In the genomic region with DNA sequence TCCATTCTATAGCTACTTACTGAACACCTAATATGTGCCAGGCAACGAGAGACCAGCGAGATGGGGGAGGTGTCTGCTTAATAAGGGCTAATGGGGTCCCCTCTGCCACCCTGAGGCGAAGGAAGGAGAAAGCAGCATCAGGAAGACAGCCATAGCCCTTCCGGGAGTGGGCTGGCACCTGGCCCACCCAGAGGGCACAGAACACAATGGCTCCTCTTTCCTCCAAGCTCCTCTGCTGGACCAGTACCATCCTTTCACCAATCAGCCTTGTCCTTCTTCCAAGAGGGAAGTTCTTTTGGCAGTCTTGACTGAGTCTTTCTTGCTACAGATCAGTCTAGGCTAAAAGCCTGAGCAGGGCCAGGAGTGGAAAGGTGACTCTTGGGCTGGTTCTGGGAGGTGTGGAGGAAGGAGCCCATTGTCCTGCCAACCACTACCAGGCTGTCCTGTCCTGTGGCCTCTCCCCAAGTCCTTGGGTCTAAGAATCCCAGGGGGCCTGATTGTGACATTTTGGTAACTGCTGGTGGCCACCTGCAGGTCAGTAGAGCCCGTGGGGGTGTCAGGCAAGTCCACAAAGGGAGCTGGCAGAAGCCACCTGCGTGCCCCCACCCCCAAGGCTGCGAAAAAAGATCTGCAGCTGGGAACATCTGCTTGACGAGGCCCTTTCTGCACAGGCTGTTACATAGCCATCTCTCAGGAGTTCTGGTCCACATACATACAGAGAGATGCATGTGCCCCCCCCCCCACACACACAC, we compare ENCODE assay signal across 8 mouse cellular contexts. TPM values are rescaled to one million over a fixed set of nuclear protein-coding genes. Genes with fewer than 3 reads are reported as not detected.
DNase-seq lines count a peak whose midpoint lies in the region; ATAC-seq and TF ChIP-seq lines count a peak whose summit lies in the region.

No protein-coding gene starts in this region.

- H3K27ac ChIP-seq in limb, embryonic 13.5 days = no peak overlapping the region
- H3K27ac ChIP-seq in stomach, postnatal 0 days (replicated peaks) = no peak overlapping the region

- WGBS in limb, embryonic 13.5 days = 24% methylated on average over 8 of the region's 8 CpGs
- WGBS in stomach, postnatal 0 days = 37% methylated on average over 8 of the region's 8 CpGs

- H3K4me3 ChIP-seq in limb, embryonic 13.5 days = peak overlapping the region; percentile 42
- H3K4me3 ChIP-seq in stomach, postnatal 0 days (ENCODE audit: low read depth, low read length) = peak overlapping the region; percentile 34

- H3K4me2 ChIP-seq in limb, embryonic 13.5 days (replicated peaks) = peak overlapping the region; percentile 73
- H3K4me2 ChIP-seq in stomach, postnatal 0 days (replicated peaks; ENCODE audit: low read depth) = peak overlapping the region; percentile 57

- ATAC-seq in limb, embryonic 13.5 days (ENCODE audit: low FRiP score, low read depth) = no peak
- ATAC-seq in stomach, postnatal 0 days (ENCODE audit: low FRiP score, low TSS enrichment) = no peak

- no peaks in the 10 kb centered on the region for H3K9me3 ChIP-seq in limb, embryonic 13.5 days
- H3K9me3 ChIP-seq in stomach, postnatal 0 days (ENCODE audit: control insufficient read depth, low read length) = no peaks in the 10 kb centered on the region

- peaks cover 73% of the 10 kb centered on the region for H3K27me3 ChIP-seq in limb, embryonic 13.5 days
- H3K27me3 ChIP-seq in stomach, postnatal 0 days (ENCODE audit: control insufficient read depth, insufficient read depth, low read length) = no peaks in the 10 kb centered on the region; the same call in 1 of the 2 replicates

- TF ChIP-seq CTCF in stomach, postnatal 0 days (IDR thresholded peaks at IDR 0.05; ENCODE audit: low read depth) = no peak

- peak; percentile 71 to 73 for DNase-seq in cerebellum, postnatal 10 days
- no peak for DNase-seq in cerebellum, adult 9-10 months
- DNase-seq in right cerebral cortex, adult 18-20 months = peak; percentile 42
- DNase-seq in right cerebral cortex, postnatal 36 days (ENCODE audit: low spot score in 2 of 2) = no peak
- no peak for DNase-seq in stomach, postnatal 0 days (ENCODE audit: low spot score)
- DNase-seq in spleen, postnatal 10 days (ENCODE audit: low spot score in 2 of 2) = no peak
- no peak for DNase-seq in urinary bladder, postnatal 4 days (ENCODE audit: low spot score in 2 of 2)

- TF ChIP-seq EP300 in stomach, postnatal 0 days (optimal IDR thresholded peaks at IDR 0.05) = no peak

- H3K4me1 ChIP-seq in limb, embryonic 13.5 days = peaks cover 14% of the 10 kb centered on the region
- H3K4me1 ChIP-seq in stomach, postnatal 0 days (replicated peaks; ENCODE audit: control insufficient read depth, insufficient read depth) = no peaks in the 10 kb centered on the region

- peak overlapping the region; percentile 58; the same call in 1 of the 2 replicates for H3K9ac ChIP-seq in limb, embryonic 13.5 days
- no peak overlapping the region for H3K9ac ChIP-seq in stomach, postnatal 0 days (ENCODE audit: low read length)

- H3K36me3 ChIP-seq in limb, embryonic 13.5 days = no peaks in the 10 kb centered on the region
- H3K36me3 ChIP-seq in stomach, postnatal 0 days (ENCODE audit: control insufficient read depth, insufficient read depth, low read length) = no peaks in the 10 kb centered on the region

RNA-seq across cellular contexts. Expression of a gene that starts 19.5 kb away (rescaled TPM):
- 14.5 and 16.1 TPM in 2 replicates for polyA plus RNA-seq in limb, embryonic 13.5 days (2015; fragmentation: Nextera tagmentation; extraction: Ambion mirVana)
- polyA plus RNA-seq in stomach, postnatal 0 days (2015; fragmentation: Nextera tagmentation; extraction: Ambion mirVana) = 6.0 and 6.1 TPM in 2 replicates

RNA-seq across cellular contexts. Expression of a gene that starts 19.6 kb away (rescaled TPM):
- 45.0 and 47.7 TPM in 2 replicates for polyA plus RNA-seq in limb, embryonic 13.5 days (2015; fragmentation: Nextera tagmentation; extraction: Ambion mirVana)
- 28.8 and 30.4 TPM in 2 replicates for polyA plus RNA-seq in stomach, postnatal 0 days (2015; fragmentation: Nextera tagmentation; extraction: Ambion mirVana)

Comparison
In these comparisons a context has a peak if more than half of its experiments do, and no peak if none do; other contexts are left out.
1. DNase-seq: peak in cerebellum, postnatal 10 days (2 of 2) and right cerebral cortex, adult 18-20 months (single experiment); none in cerebellum, adult 9-10 months (single experiment), right cerebral cortex, postnatal 36 days (0 of 2), stomach, postnatal 0 days (single experiment), spleen, postnatal 10 days (0 of 2) and urinary bladder, postnatal 4 days (0 of 2).